Mouse (Mus musculus): ENCODE measurements around the gene Rnf208. TPM values are rescaled to one million over a fixed set of nuclear protein-coding genes. Genes with fewer than 3 reads are reported as not detected.
A peak's percentile ranks its signal among the peaks of the same experiment; 100 is the strongest.

Rnf208 gene
- polyA plus RNA-seq, 1 experiment from 2014 or later: 11.3 TPM

DNA sequence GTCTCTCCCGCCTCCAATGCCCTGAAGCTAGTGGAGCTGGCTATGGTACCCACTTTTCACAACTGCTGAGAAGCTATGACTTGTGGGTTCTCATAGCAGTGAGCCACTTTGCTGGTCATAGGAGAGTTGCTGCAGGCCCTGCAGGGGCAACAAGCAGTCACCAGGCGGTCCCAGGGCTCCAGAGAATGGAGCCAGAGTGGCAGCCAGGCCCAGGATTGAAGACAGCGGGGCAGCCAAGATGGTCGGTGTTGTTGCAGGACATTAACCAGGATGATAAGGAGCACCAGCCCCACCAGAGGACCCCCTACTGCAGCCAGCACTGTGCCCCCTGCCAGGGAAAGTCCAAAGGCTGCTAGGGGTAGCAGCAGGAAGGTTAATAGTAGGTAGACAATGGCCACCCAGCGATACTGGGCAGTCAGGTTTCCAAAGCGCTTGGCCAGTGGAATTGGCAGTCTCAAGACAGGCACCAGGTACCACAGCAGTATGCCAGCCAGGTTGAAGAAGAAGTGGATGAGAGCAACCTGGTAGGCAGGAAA, 13.0 kb upstream of the Rnf208 start:
- H3K9me3 ChIP-seq (replicated peaks; ENCODE audit: control insufficient read depth, low read length): no peaks in the 10 kb centered on the region
- peak overlapping the region; percentile 49; the same call in 1 of the 2 replicates for H3K4me2 ChIP-seq (ENCODE audit: low read depth, low read length)
- H3K36me3 ChIP-seq (ENCODE audit: control insufficient read depth, insufficient read depth, low read length): no peaks in the 10 kb centered on the region
- WGBS: 73% methylated on average over 6 of the region's 6 CpGs
- H3K27me3 ChIP-seq (ENCODE audit: control insufficient read depth, insufficient read depth, low read length): no peaks in the 10 kb centered on the region; the same call in 1 of the 2 replicates
- no peak overlapping the region for H3K27ac ChIP-seq (ENCODE audit: low read length)
- peak overlapping the region; percentile 1; the same call in 1 of the 2 replicates for H3K9ac ChIP-seq (ENCODE audit: low read length)
- no peak for ATAC-seq (ENCODE audit: insufficient read depth, low FRiP score)
- H3K4me1 ChIP-seq (ENCODE audit: control insufficient read depth, insufficient read depth, low read length): peaks cover 15% of the 10 kb centered on the region
- no peak overlapping the region for H3K4me3 ChIP-seq (replicated peaks; ENCODE audit: low read length)

- Histone ChIP-seq H3K9ac (ENCODE audit: low read length) (no peak overlapping the region), H3K4me1 (ENCODE audit: control insufficient read depth, insufficient read depth, low read length) (peaks cover 15% of the 10 kb centered on the region), H3K27me3 (ENCODE audit: control insufficient read depth, insufficient read depth, low read length) (no peaks in the 10 kb centered on the region; the same call in 1 of the 2 replicates), H3K36me3 (ENCODE audit: control insufficient read depth, insufficient read depth, low read length) (no peaks in the 10 kb centered on the region), H3K9me3 (replicated peaks; ENCODE audit: control insufficient read depth, low read length) (no peaks in the 10 kb centered on the region), H3K27ac (ENCODE audit: low read length) (no peak overlapping the region), H3K4me2 (ENCODE audit: low read depth, low read length) (no peak overlapping the region), H3K4me3 (replicated peaks; ENCODE audit: low read length) (no peak overlapping the region)
- WGBS: 80% methylated on average over 5 of the region's 5 CpGs
- ATAC-seq (ENCODE audit: insufficient read depth, low FRiP score): no peak
Measured at GRCm38 (mm10) chr2:25229582-25229981, 12.5 kb upstream of the Rnf208 start.

GRCm38 (mm10) chr2:25230581-25230980, 11.5 kb upstream of the Rnf208 start:
- Histone ChIP-seq H3K36me3 (ENCODE audit: control insufficient read depth, insufficient read depth, low read length) (no peaks in the 10 kb centered on the region), H3K27ac (ENCODE audit: low read length) (no peak overlapping the region), H3K9me3 (replicated peaks; ENCODE audit: control insufficient read depth, low read length) (no peaks in the 10 kb centered on the region), H3K9ac (ENCODE audit: low read length) (no peak overlapping the region; the same call in 1 of the 2 replicates), H3K4me1 (ENCODE audit: control insufficient read depth, insufficient read depth, low read length) (peaks cover 10% of the 10 kb centered on the region), H3K4me3 (replicated peaks; ENCODE audit: low read length) (no peak overlapping the region), H3K4me2 (ENCODE audit: low read depth, low read length) (no peak overlapping the region), H3K27me3 (ENCODE audit: control insufficient read depth, insufficient read depth, low read length) (no peaks in the 10 kb centered on the region; the same call in 1 of the 2 replicates)
- WGBS: 78% methylated on average over 7 of the region's 7 CpGs
- ATAC-seq (ENCODE audit: insufficient read depth, low FRiP score): no peak

DNA sequence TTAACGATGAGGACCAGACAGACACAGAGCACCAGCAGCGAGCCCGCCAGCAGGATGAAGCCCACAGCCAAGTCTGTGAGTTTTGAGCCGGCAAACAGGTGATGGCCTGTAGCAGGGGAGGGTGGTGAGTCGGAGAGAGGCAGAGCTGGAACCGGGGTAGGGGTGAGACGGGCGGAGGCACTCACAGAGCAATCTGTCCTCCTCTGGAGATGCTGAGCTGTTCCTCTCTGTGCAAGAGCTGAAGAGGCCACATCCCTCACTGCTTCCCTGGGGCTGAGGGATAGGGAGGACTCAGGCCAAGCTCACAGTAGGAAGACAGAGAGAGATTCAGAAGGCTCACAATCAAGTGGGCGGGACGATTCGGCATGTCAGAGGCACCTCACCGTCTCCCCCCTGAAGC, 11.0 kb upstream of the Rnf208 start:
- H3K4me2 ChIP-seq (ENCODE audit: low read depth, low read length): no peak overlapping the region
- no peak for ATAC-seq (ENCODE audit: insufficient read depth, low FRiP score)
- no peaks in the 10 kb centered on the region for H3K9me3 ChIP-seq (replicated peaks; ENCODE audit: control insufficient read depth, low read length)
- no peak overlapping the region for H3K4me3 ChIP-seq (replicated peaks; ENCODE audit: low read length)
- no peaks in the 10 kb centered on the region for H3K36me3 ChIP-seq (ENCODE audit: control insufficient read depth, insufficient read depth, low read length)
- no peak overlapping the region; the same call in 1 of the 2 replicates for H3K9ac ChIP-seq (ENCODE audit: low read length)
- H3K27ac ChIP-seq (ENCODE audit: low read length): no peak overlapping the region
- 58% methylated on average over 12 of the region's 12 CpGs for WGBS
- no peaks in the 10 kb centered on the region; the same call in 1 of the 2 replicates for H3K27me3 ChIP-seq (ENCODE audit: control insufficient read depth, insufficient read depth, low read length)
- H3K4me1 ChIP-seq (ENCODE audit: control insufficient read depth, insufficient read depth, low read length): peaks cover 5% of the 10 kb centered on the region; the same call in 1 of the 2 replicates

DNA sequence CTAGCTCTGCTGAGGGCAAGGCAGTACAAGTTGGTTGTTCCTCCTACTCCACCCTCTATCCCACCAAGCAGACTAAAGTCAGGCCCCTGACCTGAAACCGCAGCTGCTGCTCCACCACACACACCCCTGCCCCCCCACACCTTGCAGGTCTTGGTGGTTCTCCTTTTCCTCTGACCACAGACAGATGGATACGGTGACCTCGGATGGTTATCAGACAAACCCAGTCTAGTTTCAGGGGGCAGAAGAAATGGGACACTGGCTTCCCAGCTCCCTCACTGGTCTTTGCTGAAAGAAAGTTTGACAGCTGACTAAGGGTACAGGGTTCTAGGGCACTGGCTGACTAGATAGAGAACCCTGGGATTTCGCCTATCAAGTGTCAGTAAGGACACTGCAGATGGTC, 8.6 kb upstream of the Rnf208 start:
- Histone ChIP-seq H3K36me3 (ENCODE audit: control insufficient read depth, insufficient read depth, low read length) (no peaks in the 10 kb centered on the region), H3K9me3 (replicated peaks; ENCODE audit: control insufficient read depth, low read length) (no peaks in the 10 kb centered on the region), H3K27ac (ENCODE audit: low read length) (no peak overlapping the region), H3K4me3 (replicated peaks; ENCODE audit: low read length) (no peak overlapping the region), H3K4me1 (ENCODE audit: control insufficient read depth, insufficient read depth, low read length) (peaks cover 4% of the 10 kb centered on the region; the same call in 1 of the 2 replicates), H3K27me3 (ENCODE audit: control insufficient read depth, insufficient read depth, low read length) (no peaks in the 10 kb centered on the region; the same call in 1 of the 2 replicates), H3K9ac (ENCODE audit: low read length) (no peak overlapping the region), H3K4me2 (ENCODE audit: low read depth, low read length) (no peak overlapping the region)
- 73% methylated on average over 4 of the region's 4 CpGs for WGBS
- no peak for ATAC-seq (ENCODE audit: insufficient read depth, low FRiP score)

DNA sequence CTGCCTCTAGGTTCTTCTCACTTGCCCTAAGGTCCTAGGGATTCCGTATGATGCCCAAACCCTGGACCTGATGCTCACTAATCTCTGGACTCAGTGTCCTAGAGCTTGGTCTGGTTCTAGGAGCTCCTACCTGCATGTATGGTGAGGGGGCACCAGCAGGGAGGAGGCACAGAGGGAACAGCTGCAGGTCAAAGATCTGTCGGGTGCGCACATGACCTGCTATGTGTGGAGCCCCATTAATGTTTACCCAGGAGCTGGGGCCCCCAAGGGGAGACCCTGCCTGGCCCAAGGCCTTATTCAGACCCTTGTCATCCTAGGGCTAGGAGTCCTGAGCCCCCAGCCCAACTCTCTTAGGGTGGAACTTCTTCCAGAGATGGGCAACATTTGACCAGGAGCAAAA, 8.0 kb upstream of the Rnf208 start, which contains the start of gene Slc34a3:
Gene Slc34a3 (minus strand): TSS at position 315 of the 400 bp plus-strand sequence.
- Histone ChIP-seq H3K27me3 (ENCODE audit: control insufficient read depth, insufficient read depth, low read length) (no peaks in the 10 kb centered on the region; the same call in 1 of the 2 replicates), H3K9ac (ENCODE audit: low read length) (no peak within 1 kb of the TSS), H3K4me3 (replicated peaks; ENCODE audit: low read length) (no peak within 1 kb of the TSS), H3K4me2 (ENCODE audit: low read depth, low read length) (no peak within 1 kb of the TSS), H3K9me3 (replicated peaks; ENCODE audit: control insufficient read depth, low read length) (no peaks in the 10 kb centered on the region), H3K27ac (ENCODE audit: low read length) (no peak within 1 kb of the TSS), H3K36me3 (ENCODE audit: control insufficient read depth, insufficient read depth, low read length) (no peaks in the 10 kb centered on the region), H3K4me1 (ENCODE audit: control insufficient read depth, insufficient read depth, low read length) (peaks cover 2% of the 10 kb centered on the region; the same call in 1 of the 2 replicates)
- ATAC-seq (ENCODE audit: insufficient read depth, low FRiP score): no peak
- WGBS: 67% methylated on average over 3 of the region's 3 CpGs

- no peak for ATAC-seq (ENCODE audit: insufficient read depth, low FRiP score)
- 54% methylated on average over 5 of the region's 5 CpGs for WGBS
- Histone ChIP-seq H3K27me3 (ENCODE audit: control insufficient read depth, insufficient read depth, low read length) (no peaks in the 10 kb centered on the region; the same call in 1 of the 2 replicates), H3K4me2 (ENCODE audit: low read depth, low read length) (no peak overlapping the region), H3K9ac (ENCODE audit: low read length) (no peak overlapping the region), H3K27ac (ENCODE audit: low read length) (no peak overlapping the region), H3K9me3 (replicated peaks; ENCODE audit: control insufficient read depth, low read length) (no peaks in the 10 kb centered on the region), H3K4me3 (replicated peaks; ENCODE audit: low read length) (no peak overlapping the region), H3K4me1 (ENCODE audit: control insufficient read depth, insufficient read depth, low read length) (0 out of 2 replicates have a peak, but pooled peaks cover 5% of the 10 kb centered on the region), H3K36me3 (ENCODE audit: control insufficient read depth, insufficient read depth, low read length) (no peaks in the 10 kb centered on the region)
Measured at GRCm38 (mm10) chr2:25234551-25235220, 7.4 kb upstream of the Rnf208 start.

- Histone ChIP-seq H3K36me3 (ENCODE audit: control insufficient read depth, insufficient read depth, low read length) (no peaks in the 10 kb centered on the region), H3K4me1 (ENCODE audit: control insufficient read depth, insufficient read depth, low read length) (peaks cover 19% of the 10 kb centered on the region), H3K4me3 (replicated peaks; ENCODE audit: low read length) (no peak within 1 kb of the TSS), H3K27ac (ENCODE audit: low read length) (peak within 1 kb of the TSS; percentile 82), H3K27me3 (ENCODE audit: control insufficient read depth, insufficient read depth, low read length) (peaks cover 3% of the 10 kb centered on the region; the same call in 1 of the 2 replicates), H3K4me2 (ENCODE audit: low read depth, low read length) (no peak within 1 kb of the TSS), H3K9ac (ENCODE audit: low read length) (peak within 1 kb of the TSS; percentile 24; the same call in 1 of the 2 replicates), H3K9me3 (replicated peaks; ENCODE audit: control insufficient read depth, low read length) (no peaks in the 10 kb centered on the region)
- WGBS: 35% methylated on average over 8 of the region's 8 CpGs
- no peak for ATAC-seq (ENCODE audit: insufficient read depth, low FRiP score)
Measured at GRCm38 (mm10) chr2:25236614-25237013, 5.4 kb upstream of the Rnf208 start, which contains the start of gene Rnf224. Rnf224 (minus strand) TSS chr2:25236787.

DNA sequence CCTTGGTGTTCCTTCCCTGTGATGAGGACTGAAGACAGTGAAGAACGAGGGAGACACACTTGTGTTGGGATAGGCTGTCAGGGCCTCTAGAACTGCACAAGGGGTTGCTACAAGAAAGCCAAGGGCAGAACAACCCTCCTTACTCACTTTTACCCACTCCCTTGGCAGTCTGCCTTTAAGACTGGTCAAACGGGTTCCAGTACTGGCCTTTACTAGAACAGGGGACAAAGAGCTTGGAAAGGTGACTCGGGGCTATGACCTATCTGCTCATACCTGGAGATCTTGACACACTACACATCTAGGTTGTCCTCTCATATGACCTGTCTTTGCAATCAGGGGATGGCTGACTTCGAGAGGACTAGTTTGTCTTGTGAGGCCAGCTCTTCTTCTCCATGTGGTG, 4.5 kb upstream of the Rnf208 start:
- Histone ChIP-seq H3K36me3 (ENCODE audit: control insufficient read depth, insufficient read depth, low read length) (no peaks in the 10 kb centered on the region), H3K4me2 (ENCODE audit: low read depth, low read length) (no peak overlapping the region), H3K9ac (ENCODE audit: low read length) (peak overlapping the region; percentile 24; the same call in 1 of the 2 replicates), H3K27ac (ENCODE audit: low read length) (peak overlapping the region; percentile 82), H3K9me3 (replicated peaks; ENCODE audit: control insufficient read depth, low read length) (no peaks in the 10 kb centered on the region), H3K27me3 (ENCODE audit: control insufficient read depth, insufficient read depth, low read length) (peaks cover 9% of the 10 kb centered on the region; the same call in 1 of the 2 replicates), H3K4me1 (ENCODE audit: control insufficient read depth, insufficient read depth, low read length) (peaks cover 26% of the 10 kb centered on the region), H3K4me3 (replicated peaks; ENCODE audit: low read length) (no peak overlapping the region)
- peak; percentile 22; the same call in 1 of the 2 replicates for ATAC-seq (ENCODE audit: insufficient read depth, low FRiP score)
- WGBS: 51% methylated on average over 4 of the region's 4 CpGs

Data from stomach, embryonic 16.5 days (tissue).